Mouse (Mus musculus): ENCODE measurements around the gene Thsd7a.

GRCm38 (mm10) chr6:12385591-12385990 lies 363.6 kb downstream of the Thsd7a start:
- no peak for TF ChIP-seq GATA1 (IDR thresholded peaks at IDR 0.05; ENCODE audit: borderline replicate concordance, low read length)
- no peak for TF ChIP-seq FLI1 (IDR thresholded peaks at IDR 0.05; ENCODE audit: low read length)

Measured in megakaryocyte, embryonic 14.5 days (primary cell).